Mouse (Mus musculus) heart, embryonic 13.5 days (tissue): ENCODE data around the gene Atp5b. TPM values are rescaled to one million over a fixed set of nuclear protein-coding genes. Genes with fewer than 3 reads are reported as not detected.
"Not testable (repeated sequence)": the region's sequence is repeated elsewhere in the genome, so short reads cannot be mapped to it uniquely, and the experiment has no call there.

Source experiments
- ATAC-seq: fragments of 200-750 bp; cut with Nextera tagmentation; 2 replicates; pipeline ENCODE4 v1.8.0; 2017; ENCODE audit warnings: moderate TSS enrichment; ENCODE audit not compliant: insufficient number of reproducible peaks, low FRiP score, low TSS enrichment; ENCODE audit errors: extremely low read depth
- H3K27ac ChIP-seq: fragments of 300-500 bp; sonication (generic); replicated peaks from 2 replicates; pipeline ENCODE4 v1.5.1; 2015; ENCODE audit warnings: moderate library complexity, mild to moderate bottlenecking, inconsistent platforms
- H3K27me3 ChIP-seq: fragments of 300-500 bp; sonication (generic); replicated peaks from 2 replicates; pipeline ENCODE4 v1.6.1; 2015; ENCODE audit warnings: mild to moderate bottlenecking, inconsistent platforms
- H3K36me3 ChIP-seq: fragments of 300-500 bp; sonication (generic); 2 replicates; pipeline ENCODE4 v1.6.1; 2015; ENCODE audit warnings: mild to moderate bottlenecking, inconsistent platforms
- H3K4me1 ChIP-seq: fragments of 300-500 bp; sonication (generic); 2 replicates; pipeline ENCODE4 v1.6.1; 2015; ENCODE audit warnings: inconsistent platforms
- H3K4me2 ChIP-seq: fragments of 300-500 bp; sonication (generic); 2 replicates; pipeline ENCODE4 v1.6.1; 2015; ENCODE audit warnings: inconsistent platforms, mild to moderate bottlenecking, moderate library complexity
- H3K4me3 ChIP-seq: fragments of 300-500 bp; sonication (generic); 2 replicates; pipeline ENCODE4 v1.5.1; 2015; ENCODE audit warnings: moderate library complexity, mild to moderate bottlenecking, inconsistent platforms
- H3K9ac ChIP-seq: fragments of 300-500 bp; sonication (generic); 2 replicates; pipeline ENCODE4 v1.6.1; 2015; ENCODE audit warnings: inconsistent platforms, mild to moderate bottlenecking, moderate library complexity
- H3K9me3 ChIP-seq: fragments of 300-500 bp; sonication (generic); 2 replicates; pipeline ENCODE4 v1.6.1; 2016; ENCODE audit warnings: inconsistent platforms
- WGBS: fragments of 180-500 bp; shearing (Covaris S2); methylation state at CpG from one replicate; pipeline ENCODE4 v1.1.7; 2015; ENCODE audit warnings: mixed read lengths; 5-methylcytosine and 5-hydroxymethylcytosine counted together
- polyA plus RNA-seq: library from polyadenylated mRNA; unstranded; fragments of >200 nt; fragmentation: Nextera tagmentation; extraction: Ambion mirVana; gene quantifications from 2 replicates; pipeline ENCODE4 v1.2.1, GENCODE M21; 2015

Gene Atp5b
- polyA plus RNA-seq, 1 experiment from 2014 or later = 4,907 TPM

DNA sequence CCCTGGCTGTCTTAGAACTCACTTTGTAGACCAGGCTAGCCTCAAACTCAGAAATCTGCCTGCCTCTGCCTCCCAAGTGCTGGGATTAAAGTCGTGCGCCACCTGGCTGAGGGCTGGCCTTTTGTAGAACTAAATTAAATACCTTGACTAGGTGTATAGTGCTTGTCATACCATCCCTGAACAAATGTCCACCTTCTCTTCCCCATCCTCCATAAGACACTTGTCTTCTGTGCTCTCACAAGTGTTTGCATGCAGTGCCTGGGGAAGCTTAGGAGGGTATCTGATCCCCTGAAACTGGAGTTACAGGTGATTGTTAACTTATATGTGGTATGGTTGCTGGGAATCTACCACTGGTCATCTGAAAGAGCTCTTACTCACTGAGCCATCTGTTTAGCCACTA is 32.7 kb upstream of the Atp5b start:
- Histone ChIP-seq H3K4me1 (peaks cover under 1% of the 10 kb centered on the region), H3K27me3 (no peaks in the 10 kb centered on the region), H3K4me2 (no peak overlapping the region), H3K9ac (no peak overlapping the region), H3K36me3 (peaks cover 68% of the 10 kb centered on the region), H3K27ac (no peak overlapping the region), H3K4me3 (no peak overlapping the region), H3K9me3 (no peaks in the 10 kb centered on the region)
- no peak for ATAC-seq
- 90% methylated on average over 2 of the region's 2 CpGs for WGBS

- Histone ChIP-seq H3K4me3 (no peak overlapping the region), H3K36me3 (peaks cover 56% of the 10 kb centered on the region), H3K4me1 (no peaks in the 10 kb centered on the region), H3K27me3 (no peaks in the 10 kb centered on the region), H3K9ac (no peak overlapping the region), H3K27ac (no peak overlapping the region), H3K4me2 (no peak overlapping the region), H3K9me3 (no peaks in the 10 kb centered on the region)
- WGBS = 96% methylated on average over 5 of the region's 5 CpGs
- ATAC-seq = no peak
These were observed 31.5 kb upstream of the Atp5b start for GRCm38 (mm10) chr10:128051589-128051988.

DNA sequence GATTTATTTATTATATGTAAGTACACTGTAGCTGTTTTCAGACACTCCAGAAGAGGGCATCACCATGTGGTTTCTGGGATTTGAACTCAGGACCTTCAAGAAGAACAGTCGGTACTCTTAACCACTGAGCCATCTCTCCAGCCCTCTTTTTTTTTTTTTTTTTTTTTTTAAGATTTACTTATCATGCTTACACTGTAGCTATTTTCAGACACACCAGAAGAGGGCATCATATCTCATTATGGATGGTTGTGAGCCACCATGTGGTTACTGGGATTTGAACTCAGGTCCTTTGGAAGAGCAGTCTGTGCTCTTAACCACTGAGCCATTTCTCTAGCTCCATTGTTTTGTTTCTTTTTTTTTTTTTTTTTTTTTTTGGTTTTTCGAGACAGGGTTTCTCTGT is 30.9 kb upstream of the Atp5b start:
- not testable (repeated sequence) for ATAC-seq, H3K9me3 ChIP-seq, H3K27ac ChIP-seq, H3K4me1 ChIP-seq, H3K9ac ChIP-seq, H3K4me3 ChIP-seq, H3K4me2 ChIP-seq, H3K27me3 ChIP-seq
- WGBS = 92% methylated on average over 1 of the region's 2 CpGs
- H3K36me3 ChIP-seq = peaks cover 50% of the 10 kb centered on the region

DNA sequence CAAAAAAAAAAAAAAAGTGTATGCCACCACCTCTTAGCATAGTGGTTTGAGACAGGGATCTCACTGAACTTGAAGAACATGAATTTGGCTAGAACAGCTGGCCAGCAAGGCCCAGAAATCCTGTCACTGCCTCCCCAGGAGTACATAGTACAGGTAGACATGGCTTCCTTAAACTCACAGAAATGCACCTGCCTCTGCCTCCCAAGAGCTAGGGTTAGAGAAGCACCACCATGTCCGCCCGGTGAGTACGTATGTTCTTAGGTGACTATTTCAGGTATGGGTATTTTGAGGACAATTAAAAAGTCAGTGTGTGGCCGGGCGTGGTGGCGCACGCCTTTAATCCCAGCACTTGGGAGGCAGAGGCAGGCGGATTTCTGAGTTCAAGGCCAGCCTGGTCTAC is 30.1 kb upstream of the Atp5b start:
- Histone ChIP-seq H3K9ac (no peak overlapping the region), H3K27me3 (no peaks in the 10 kb centered on the region), H3K9me3 (no peaks in the 10 kb centered on the region), H3K4me1 (peaks cover 7% of the 10 kb centered on the region), H3K4me2 (no peak overlapping the region), H3K36me3 (peaks cover 42% of the 10 kb centered on the region), H3K4me3 (no peak overlapping the region), H3K27ac (no peak overlapping the region)
- WGBS = 89% methylated on average over 8 of the region's 8 CpGs
- ATAC-seq = no peak

DNA sequence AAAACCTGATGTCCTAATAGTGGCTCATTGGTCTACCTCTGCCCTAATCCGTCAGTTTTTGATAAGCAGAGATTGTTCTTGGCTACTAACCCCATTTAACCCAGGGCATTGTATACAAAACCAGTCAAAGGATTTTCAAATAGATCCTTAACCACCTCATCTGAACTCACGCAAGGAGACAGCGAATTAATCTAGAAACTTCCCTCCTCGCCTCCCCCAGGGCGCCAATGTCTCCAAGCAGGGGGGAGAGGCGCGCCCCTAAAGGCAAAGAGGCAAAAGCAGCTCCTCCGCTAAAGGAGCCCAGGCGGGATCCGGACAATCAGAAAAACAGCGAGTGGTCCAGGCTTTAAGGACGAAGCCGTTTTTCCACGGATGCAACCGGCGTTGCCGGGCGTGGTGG is 24.9 kb upstream of the Atp5b start:
- no peak for ATAC-seq
- peak overlapping the region; percentile 99 for H3K27ac ChIP-seq
- under 1% methylated on average over 18 of the region's 18 CpGs for WGBS
- peak overlapping the region; percentile 85 for H3K4me2 ChIP-seq
- peak overlapping the region; percentile 86 for H3K4me3 ChIP-seq
- H3K9ac ChIP-seq = peak overlapping the region; percentile 98
- peaks cover 19% of the 10 kb centered on the region for H3K36me3 ChIP-seq
- peaks cover 40% of the 10 kb centered on the region for H3K4me1 ChIP-seq
- no peaks in the 10 kb centered on the region for H3K27me3 ChIP-seq
- H3K9me3 ChIP-seq = no peaks in the 10 kb centered on the region

GRCm38 (mm10) chr10:128058601-128059151 is 24.4 kb upstream of the Atp5b start, which contains the start of gene Ptges3:
Gene Ptges3 (plus strand): TSS chr10:128058954.
- H3K4me1 ChIP-seq = peaks cover 43% of the 10 kb centered on the region
- peak within 1 kb of the TSS; percentile 99 for H3K27ac ChIP-seq
- under 1% methylated on average over 60 of the region's 72 CpGs for WGBS
- no peaks in the 10 kb centered on the region for H3K9me3 ChIP-seq
- peaks cover 23% of the 10 kb centered on the region for H3K36me3 ChIP-seq
- peak within 1 kb of the TSS; percentile 98 for H3K9ac ChIP-seq
- H3K4me2 ChIP-seq = peak within 1 kb of the TSS; percentile 85
- H3K4me3 ChIP-seq = peak within 1 kb of the TSS; percentile 86
- peak; percentile 88 for ATAC-seq
- no peaks in the 10 kb centered on the region for H3K27me3 ChIP-seq

DNA sequence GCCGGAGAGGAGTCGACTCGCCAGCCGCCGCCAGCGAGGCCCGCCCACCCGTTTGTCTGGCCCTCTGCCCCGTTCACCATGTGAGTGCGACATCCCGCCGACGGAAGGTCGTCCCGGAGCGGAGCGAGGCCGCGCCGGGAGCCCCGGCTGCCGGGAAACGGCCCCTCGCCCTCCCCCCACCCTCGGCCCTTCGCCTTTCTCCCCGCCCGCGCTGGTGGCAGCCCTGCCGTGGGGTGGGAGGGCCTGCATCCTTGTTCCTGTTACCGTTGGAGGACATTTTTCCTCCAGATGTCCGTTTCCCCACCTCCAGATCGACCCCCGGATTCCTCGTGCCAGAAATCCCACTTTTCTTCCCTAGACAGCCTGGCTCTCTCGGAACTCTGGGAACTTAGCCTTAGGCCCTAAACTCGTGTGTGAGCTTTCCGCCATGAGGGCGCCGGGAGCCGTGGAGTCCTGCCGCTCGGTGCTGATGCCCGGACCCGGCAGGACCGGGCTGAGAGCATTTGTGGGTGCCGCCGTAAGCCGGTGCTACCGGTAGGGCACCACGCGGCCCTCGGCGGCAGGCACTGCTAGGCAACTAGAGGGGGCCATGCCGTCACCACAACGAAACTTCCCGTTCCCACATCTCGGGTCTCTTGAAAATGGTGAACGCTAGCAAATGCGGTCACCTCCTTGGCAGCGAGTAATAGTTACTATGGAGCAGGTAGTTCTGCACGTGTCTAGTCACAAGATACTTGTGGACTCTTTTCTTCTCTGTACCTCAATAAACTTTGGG is 23.7 kb upstream of the Atp5b start:
- Histone ChIP-seq H3K27ac (peak overlapping the region; percentile 99), H3K4me2 (peak overlapping the region; percentile 85), H3K27me3 (no peaks in the 10 kb centered on the region), H3K36me3 (peaks cover 28% of the 10 kb centered on the region), H3K4me3 (peak overlapping the region; percentile 86), H3K9ac (peak overlapping the region; percentile 98), H3K9me3 (no peaks in the 10 kb centered on the region), H3K4me1 (peaks cover 48% of the 10 kb centered on the region)
- peak; percentile 51 for ATAC-seq
- WGBS = under 1% methylated on average over 62 of the region's 62 CpGs

DNA sequence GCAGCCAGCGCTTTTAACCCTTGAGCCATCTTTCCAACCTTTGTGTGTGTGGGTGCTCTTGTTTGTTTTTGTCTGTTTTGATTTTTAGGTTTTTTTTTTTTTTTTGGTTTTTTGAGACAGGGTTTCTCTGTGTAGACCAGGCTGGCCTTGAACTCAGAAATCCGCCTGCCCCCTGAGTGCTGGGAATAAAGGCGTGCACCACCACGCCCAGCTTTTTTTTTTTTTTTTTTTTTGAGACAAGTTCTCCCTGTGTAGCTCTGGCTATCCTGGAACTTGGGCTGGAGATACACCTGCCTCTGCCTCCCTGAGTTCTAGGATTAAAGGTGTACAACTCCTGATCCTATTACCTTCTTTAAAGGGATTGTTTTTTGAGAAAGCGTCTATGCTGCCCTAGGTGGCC is 22.0 kb upstream of the Atp5b start:
- no peaks in the 10 kb centered on the region for H3K9me3 ChIP-seq
- no peak for ATAC-seq
- peaks cover 31% of the 10 kb centered on the region for H3K36me3 ChIP-seq
- 64% methylated on average over 5 of the region's 5 CpGs for WGBS
- no peak overlapping the region for H3K27ac ChIP-seq
- H3K27me3 ChIP-seq = no peaks in the 10 kb centered on the region
- H3K9ac ChIP-seq = peak overlapping the region; percentile 98
- peaks cover 48% of the 10 kb centered on the region for H3K4me1 ChIP-seq
- peak overlapping the region; percentile 85 for H3K4me2 ChIP-seq
- peak overlapping the region; percentile 86 for H3K4me3 ChIP-seq

DNA sequence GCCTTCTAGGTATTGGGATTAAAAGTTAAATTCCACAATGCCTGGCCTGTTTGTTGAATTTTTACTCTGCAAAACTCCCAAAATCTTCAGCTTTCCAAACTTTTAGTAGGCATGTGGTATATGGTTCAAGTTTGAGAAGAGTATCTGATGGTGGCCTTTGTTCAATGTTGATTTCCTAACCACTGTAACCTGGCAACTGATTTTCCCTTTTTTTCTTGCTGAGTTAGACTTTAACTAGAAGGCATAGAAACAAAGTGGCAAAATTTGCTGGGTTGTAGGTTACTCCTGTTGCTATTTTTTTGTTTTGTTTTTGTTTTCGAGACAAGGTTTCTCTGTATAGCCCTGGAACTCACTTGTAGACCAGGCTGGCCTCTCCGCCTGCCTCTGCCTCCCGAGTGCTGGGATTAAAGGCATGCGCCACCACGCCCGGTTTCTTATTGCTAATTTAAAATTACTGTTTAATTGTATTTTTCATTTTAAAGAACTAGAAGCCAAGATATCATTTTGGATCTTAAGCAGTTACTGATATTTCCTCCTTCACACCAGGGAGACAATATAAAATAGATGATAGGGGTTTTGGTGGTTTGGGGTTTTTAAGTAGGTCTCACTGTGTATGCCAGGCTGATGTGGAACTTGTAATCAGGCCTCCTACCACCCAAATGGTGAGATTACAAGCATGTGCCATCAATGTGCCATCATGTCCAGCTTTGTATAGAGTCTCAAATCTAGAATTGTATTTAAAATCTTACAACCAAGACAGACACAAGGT is 20.7 kb upstream of the Atp5b start:
- Histone ChIP-seq H3K4me1 (peaks cover 48% of the 10 kb centered on the region), H3K27ac (no peak overlapping the region), H3K9ac (no peak overlapping the region), H3K27me3 (no peaks in the 10 kb centered on the region), H3K9me3 (no peaks in the 10 kb centered on the region), H3K4me2 (no peak overlapping the region), H3K4me3 (no peak overlapping the region), H3K36me3 (peaks cover 34% of the 10 kb centered on the region)
- 90% methylated on average over 6 of the region's 6 CpGs for WGBS
- no peak for ATAC-seq

DNA sequence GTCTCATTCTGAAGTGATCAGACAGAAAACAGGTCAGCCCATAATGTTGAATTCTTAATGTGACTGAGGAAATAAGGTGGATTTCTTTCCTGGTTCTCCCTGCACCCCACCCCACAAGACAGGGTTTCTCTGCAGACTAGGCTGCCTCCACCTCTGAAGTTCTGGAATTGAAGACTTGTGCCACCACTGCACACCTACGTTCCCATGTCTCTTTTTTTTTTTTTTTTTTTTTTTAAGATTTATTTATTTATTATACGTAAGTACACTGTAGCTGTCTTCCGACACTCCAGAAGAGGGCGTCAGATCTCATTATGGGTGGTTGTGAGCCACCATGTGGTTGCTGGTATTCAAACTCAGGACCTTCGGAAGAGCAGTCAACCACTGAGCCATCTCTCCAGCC is 17.0 kb upstream of the Atp5b start:
- no peak overlapping the region for H3K4me2 ChIP-seq
- peaks cover 57% of the 10 kb centered on the region for H3K36me3 ChIP-seq
- no peaks in the 10 kb centered on the region for H3K27me3 ChIP-seq
- no peak overlapping the region for H3K4me3 ChIP-seq
- H3K9ac ChIP-seq = no peak overlapping the region
- H3K27ac ChIP-seq = no peak overlapping the region
- 84% methylated on average over 5 of the region's 5 CpGs for WGBS
- H3K4me1 ChIP-seq = peaks cover 40% of the 10 kb centered on the region
- ATAC-seq = no peak
- no peaks in the 10 kb centered on the region for H3K9me3 ChIP-seq

- H3K27me3 ChIP-seq = no peaks in the 10 kb centered on the region
- 73% methylated on average over 4 of the region's 4 CpGs for WGBS
- H3K36me3 ChIP-seq = peaks cover 64% of the 10 kb centered on the region
- no peak for ATAC-seq
- H3K27ac ChIP-seq = no peak overlapping the region
- H3K9ac ChIP-seq = no peak overlapping the region
- H3K4me1 ChIP-seq = peaks cover 12% of the 10 kb centered on the region
- no peaks in the 10 kb centered on the region for H3K9me3 ChIP-seq
- H3K4me2 ChIP-seq = no peak overlapping the region
- H3K4me3 ChIP-seq = no peak overlapping the region
These were observed 13.9 kb upstream of the Atp5b start for GRCm38 (mm10) chr10:128069201-128069600.
